Mouse (Mus musculus): ENCODE results near the gene Tmem242.
"Not testable (repeated sequence)": the region's sequence is repeated elsewhere in the genome, so short reads cannot be mapped to it uniquely, and the experiment has no call there.

Gene Tmem242

GRCm38 (mm10) chr17:5440159-5440971 is at the start of gene Tmem242:
Gene Tmem242 (minus strand): TSS chr17:5440259.
- DNase-seq (ENCODE audit: low spot score in 2 of 2), result peak; percentile 93

- DNase-seq (ENCODE audit: low spot score in 2 of 2), result no peak
Measured at GRCm38 (mm10) chr17:5488156-5488555, 48.1 kb upstream of the Tmem242 start.

GRCm38 (mm10) chr17:5484663-5485062 is 44.6 kb upstream of the Tmem242 start:
- DNase-seq (ENCODE audit: low spot score in 2 of 2), result no peak

GRCm38 (mm10) chr17:5483456-5483855 is 43.4 kb upstream of the Tmem242 start:
- no peak for DNase-seq (ENCODE audit: low spot score in 2 of 2)

- DNase-seq (ENCODE audit: low spot score in 2 of 2), result no peak
Measured at GRCm38 (mm10) chr17:5475960-5476725, 36.1 kb upstream of the Tmem242 start.

GRCm38 (mm10) chr17:5472268-5472667 is 32.2 kb upstream of the Tmem242 start:
- no peak for DNase-seq (ENCODE audit: low spot score in 2 of 2)

GRCm38 (mm10) chr17:5467177-5467576 is 27.1 kb upstream of the Tmem242 start:
- no peak for DNase-seq (ENCODE audit: low spot score in 2 of 2)

GRCm38 (mm10) chr17:5466736-5467135 is 26.7 kb upstream of the Tmem242 start:
- DNase-seq (ENCODE audit: low spot score in 2 of 2), result no peak

- DNase-seq (ENCODE audit: low spot score in 2 of 2), result no peak
Measured at GRCm38 (mm10) chr17:5463912-5464311, 23.9 kb upstream of the Tmem242 start.

- DNase-seq (ENCODE audit: low spot score in 2 of 2), result no peak
Measured at GRCm38 (mm10) chr17:5453657-5454056, 13.6 kb upstream of the Tmem242 start.

- no peak for DNase-seq (ENCODE audit: low spot score in 2 of 2)
Measured at GRCm38 (mm10) chr17:5443751-5444150, 3.7 kb upstream of the Tmem242 start.

- no peak for DNase-seq (ENCODE audit: low spot score in 2 of 2)
Measured at GRCm38 (mm10) chr17:5443260-5443659, 3.2 kb upstream of the Tmem242 start.

- DNase-seq (ENCODE audit: low spot score in 2 of 2), result not testable (repeated sequence)
Measured at GRCm38 (mm10) chr17:5442403-5442802, 2.3 kb upstream of the Tmem242 start.

GRCm38 (mm10) chr17:5439831-5440158 is 264 bp downstream of the Tmem242 start:
- DNase-seq (ENCODE audit: low spot score in 2 of 2), result no peak

- no peak for DNase-seq (ENCODE audit: low spot score in 2 of 2)
Measured at GRCm38 (mm10) chr17:5429772-5430133, 10.3 kb downstream of the Tmem242 start.

- peak; percentile 93 to 96 for DNase-seq (ENCODE audit: low spot score in 2 of 2)
Measured at GRCm38 (mm10) chr17:5429090-5429771, 10.8 kb downstream of the Tmem242 start.

GRCm38 (mm10) chr17:5425204-5425603 is 14.9 kb downstream of the Tmem242 start:
- no peak for DNase-seq (ENCODE audit: low spot score in 2 of 2)

- peak; percentile 59 to 63 for DNase-seq (ENCODE audit: low spot score in 2 of 2)
Measured at GRCm38 (mm10) chr17:5424156-5424555, 15.9 kb downstream of the Tmem242 start.

GRCm38 (mm10) chr17:5421835-5422234 is 18.2 kb downstream of the Tmem242 start:
- DNase-seq (ENCODE audit: low spot score in 2 of 2), result no peak

GRCm38 (mm10) chr17:5419771-5420518 is 20.1 kb downstream of the Tmem242 start:
- no peak for DNase-seq (ENCODE audit: low spot score in 2 of 2)

GRCm38 (mm10) chr17:5419056-5419455 is 21.0 kb downstream of the Tmem242 start:
- no peak for DNase-seq (ENCODE audit: low spot score in 2 of 2)

- no peak for DNase-seq (ENCODE audit: low spot score in 2 of 2)
Measured at GRCm38 (mm10) chr17:5418545-5418944, 21.5 kb downstream of the Tmem242 start, which contains the start of gene Ldhal6b. Gene Ldhal6b (minus strand): TSS chr17:5418767.
